11 mouse cellular contexts compared by ENCODE assay signal in genomic region chr7:81554369-81554768, GRCm38 (mm10). TPM values are rescaled to one million over a fixed set of nuclear protein-coding genes. Genes with fewer than 3 reads are reported as not detected.
DNase-seq lines count a peak whose midpoint lies in the region; ATAC-seq and TF ChIP-seq lines count a peak whose summit lies in the region.
"Had no signal": no experiment of that assay in that cellular context is flagged by ENCODE, and none has a peak within 500 bp of the region (broad histone marks: within the 10 kb centered on the region; RNA-seq: fewer than 3 reads in every experiment).

No protein-coding gene starts in this region.

- no peaks in the 10 kb centered on the region for H3K4me1 ChIP-seq in hindbrain, embryonic 11.5 days (replicated peaks; ENCODE audit: control insufficient read depth, insufficient read depth, low read length)
- no peaks in the 10 kb centered on the region for H3K4me1 ChIP-seq in hindbrain, embryonic 12.5 days
- no peaks in the 10 kb centered on the region for H3K4me1 ChIP-seq in G1E (ENCODE audit: insufficient read depth, low read depth, low read length)
- H3K4me1 ChIP-seq: liver, embryonic 15.5 days had no signal

- no peak overlapping the region for H3K4me3 ChIP-seq in hindbrain, embryonic 11.5 days (ENCODE audit: low read depth, low read length)
- H3K4me3 ChIP-seq in hindbrain, embryonic 12.5 days, result no peak overlapping the region
- no peak overlapping the region for H3K4me3 ChIP-seq in G1E (ENCODE audit: low read depth, low read length)
- H3K4me3 ChIP-seq: liver, embryonic 15.5 days had no signal

- WGBS in hindbrain, embryonic 11.5 days, result 88% methylated on average over 2 of the region's 2 CpGs
- 84% methylated on average over 2 of the region's 2 CpGs for WGBS in hindbrain, embryonic 12.5 days

- H3K36me3 ChIP-seq in hindbrain, embryonic 11.5 days (ENCODE audit: control insufficient read depth, insufficient read depth, low read length), result no peaks in the 10 kb centered on the region
- H3K36me3 ChIP-seq in hindbrain, embryonic 12.5 days, result no peaks in the 10 kb centered on the region
- no peaks in the 10 kb centered on the region for H3K36me3 ChIP-seq in G1E (replicated peaks)
- H3K36me3 ChIP-seq: liver, embryonic 15.5 days had no signal

- DNase-seq in hindbrain, embryonic 11.5 days (ENCODE audit: low spot score), result peak; percentile 61
- DNase-seq in 416B (ENCODE audit: low read depth) (peak; percentile 70), G1E (ENCODE audit: low spot score) (peak; percentile 8)
- peak; percentile 9 to 56 for DNase-seq in kidney, postnatal 36 days
- peak; percentile 53 for DNase-seq in thymus, postnatal 0 days (ENCODE audit: low spot score)
- no peak for DNase-seq in left cerebral cortex, adult 18-20 months (ENCODE audit: low spot score in 2 of 2)
- DNase-seq in gastrocnemius, postnatal 25 days, result no peak

- H3K9me3 ChIP-seq in hindbrain, embryonic 11.5 days (ENCODE audit: control insufficient read depth, low read length), result no peaks in the 10 kb centered on the region
- no peaks in the 10 kb centered on the region for H3K9me3 ChIP-seq in hindbrain, embryonic 12.5 days (replicated peaks)
- no peaks in the 10 kb centered on the region for H3K9me3 ChIP-seq in G1E (replicated peaks)
- H3K9me3 ChIP-seq: liver, embryonic 15.5 days had no signal

- no peaks in the 10 kb centered on the region for H3K27me3 ChIP-seq in hindbrain, embryonic 11.5 days (ENCODE audit: control insufficient read depth, insufficient read depth, low read length)
- H3K27me3 ChIP-seq in hindbrain, embryonic 12.5 days, result no peaks in the 10 kb centered on the region
- peaks cover 32% of the 10 kb centered on the region for H3K27me3 ChIP-seq in G1E (ENCODE audit: insufficient read depth, low read length)

- TF ChIP-seq CTCF in G1E (IDR thresholded peaks at IDR 0.05; ENCODE audit: low read depth, low read length), result peak; percentile 57

- H3K27ac ChIP-seq in hindbrain, embryonic 11.5 days (ENCODE audit: low read depth, low read length), result no peak overlapping the region
- H3K27ac ChIP-seq in hindbrain, embryonic 12.5 days, result no peak overlapping the region
- H3K27ac ChIP-seq: liver, embryonic 15.5 days had no signal

- no peak overlapping the region for H3K4me2 ChIP-seq in hindbrain, embryonic 11.5 days (replicated peaks; ENCODE audit: low read depth, low read length)
- no peak overlapping the region for H3K4me2 ChIP-seq in hindbrain, embryonic 12.5 days (replicated peaks)
- H3K4me2 ChIP-seq: liver, embryonic 15.5 days had no signal

- ATAC-seq in hindbrain, embryonic 11.5 days (ENCODE audit: low FRiP score), result no peak
- no peak for ATAC-seq in hindbrain, embryonic 12.5 days (ENCODE audit: low FRiP score)
- no peak for ATAC-seq in G1E (ENCODE audit: extremely low read depth, insufficient number of reproducible peaks, low FRiP score, poor library complexity, severe bottlenecking)

- no peak overlapping the region for H3K9ac ChIP-seq in hindbrain, embryonic 11.5 days (ENCODE audit: low read depth, low read length)
- H3K9ac ChIP-seq in hindbrain, embryonic 12.5 days, result no peak overlapping the region
- H3K9ac ChIP-seq: liver, embryonic 15.5 days had no signal

RNA-seq across cellular contexts. Expression of gene Fsd2, which starts 12.4 kb away (rescaled TPM):
- polyA plus RNA-seq in hindbrain, embryonic 11.5 days (2014; fragmentation: Nextera tagmentation; extraction: Ambion mirVana), result 0.29 and 0.52 TPM in 2 replicates
- 0.46 and 0.53 TPM in 2 replicates for polyA plus RNA-seq in hindbrain, embryonic 12.5 days (2016; fragmentation: Nextera tagmentation; extraction: Ambion mirVana)
- total RNA-seq in G1E (2014; fragmentation: Nextera tagmentation) (not detected in 2 replicates), G1E (2017) (0.05 and 0.06 TPM in 2 replicates)
- polyA plus RNA-seq in G1E (2012), result not detected in 2 replicates
- polyA plus RNA-seq in thymus, postnatal 0 days (2015; fragmentation: Nextera tagmentation; extraction: Ambion mirVana), result 0.73 and 0.87 TPM in 2 replicates
- under 1 TPM; 0.09 to 0.26 TPM for total RNA-seq in left cerebral cortex, adult 18-20 months (2021)
- 100 to 1,000 TPM; 240 to 314 TPM for total RNA-seq in gastrocnemius, postnatal 25 days (2021)

RNA-seq across cellular contexts. Expression of gene Whamm, which starts 16.7 kb away (rescaled TPM):
- polyA plus RNA-seq in hindbrain, embryonic 11.5 days (2014; fragmentation: Nextera tagmentation; extraction: Ambion mirVana), result 7.5 and 9.0 TPM in 2 replicates
- polyA plus RNA-seq in hindbrain, embryonic 12.5 days (2016; fragmentation: Nextera tagmentation; extraction: Ambion mirVana), result 7.8 and 7.9 TPM in 2 replicates
- total RNA-seq in G1E (2014; fragmentation: Nextera tagmentation) (35.3 and 40.6 TPM in 2 replicates), G1E (2017) (19.2 and 25.3 TPM in 2 replicates)
- 22.5 and 23.6 TPM in 2 replicates for polyA plus RNA-seq in G1E (2012)
- polyA plus RNA-seq in thymus, postnatal 0 days (2015; fragmentation: Nextera tagmentation; extraction: Ambion mirVana), result 7.2 and 8.3 TPM in 2 replicates
- 10 to 100 TPM; 15.1 to 17.5 TPM for total RNA-seq in left cerebral cortex, adult 18-20 months (2021)
- 1 to 10 TPM; 5.8 to 6.5 TPM for total RNA-seq in gastrocnemius, postnatal 25 days (2021)

RNA-seq across cellular contexts. Expression of gene BC048679, which starts 56.3 kb away (rescaled TPM):
- polyA plus RNA-seq in hindbrain, embryonic 11.5 days (2014; fragmentation: Nextera tagmentation; extraction: Ambion mirVana), result not detected in 2 replicates
- not detected in 2 replicates for polyA plus RNA-seq in hindbrain, embryonic 12.5 days (2016; fragmentation: Nextera tagmentation; extraction: Ambion mirVana)
- not detected in 2 replicates for total RNA-seq in G1E (2014; fragmentation: Nextera tagmentation)
- total RNA-seq in G1E (2017), result not detected in 2 replicates
- not detected in 2 replicates for polyA plus RNA-seq in G1E (2012)
- not detected in 2 replicates for polyA plus RNA-seq in thymus, postnatal 0 days (2015; fragmentation: Nextera tagmentation; extraction: Ambion mirVana)
- total RNA-seq in left cerebral cortex, adult 18-20 months (2021), result not detected
- total RNA-seq in gastrocnemius, postnatal 25 days (2021), result 1 to 10 TPM in 1 of 2 experiments, under 1 TPM in 1; 0.46 to 1.1 TPM
- polyA plus RNA-seq: embryonic facial prominence, embryonic 14.5 days; liver, embryonic 15.5 days; stomach, embryonic 16.5 days had no signal

Comparison
In these comparisons a context has a peak if more than half of its experiments do, and no peak if none do; other contexts are left out.
1. DNase-seq: peak in hindbrain, embryonic 11.5 days (single experiment), 416B (single experiment), G1E (single experiment), kidney, postnatal 36 days (2 of 2) and thymus, postnatal 0 days (single experiment); none in left cerebral cortex, adult 18-20 months (0 of 2) and gastrocnemius, postnatal 25 days (single experiment).